Mouse (Mus musculus) G1E (cell line): ENCODE measurements around the gene Isyna1. TPM values are rescaled to one million over a fixed set of nuclear protein-coding genes. Genes with fewer than 3 reads are reported as not detected.

Source experiments
- ATAC-seq: 2 replicates; pipeline ENCODE4 v1.8.0; 2016; ENCODE audit warnings: mild to moderate bottlenecking; ENCODE audit not compliant: insufficient number of reproducible peaks, poor library complexity, low FRiP score, severe bottlenecking; ENCODE audit errors: extremely low read depth
- DNase-seq: peaks from one replicate; pipeline ENCODE4 v3.0.0; 2012; ENCODE audit warnings: low spot score
- H3K27me3 ChIP-seq: 2 replicates; pipeline ENCODE4 v1.6.1; 2012; ENCODE audit warnings: mild to moderate bottlenecking, low read length, inconsistent platforms; ENCODE audit not compliant: insufficient read depth
- H3K36me3 ChIP-seq: replicated peaks from 2 replicates; pipeline ENCODE3; 2012; ENCODE audit warnings: mild to moderate bottlenecking, inconsistent platforms
- H3K4me1 ChIP-seq: 2 replicates; pipeline ENCODE4 v1.6.1; 2012; ENCODE audit warnings: low read depth, low read length, inconsistent platforms, mixed read lengths; ENCODE audit not compliant: insufficient read depth
- H3K4me3 ChIP-seq: 2 replicates; pipeline ENCODE4 v1.5.1; 2012; ENCODE audit warnings: low read depth, mild to moderate bottlenecking, inconsistent platforms, low read length, moderate library complexity, mixed read lengths
- H3K9me3 ChIP-seq: replicated peaks from 2 replicates; pipeline ENCODE4 v1.6.1; 2012; ENCODE audit warnings: inconsistent platforms
- CTCF ChIP-seq: IDR thresholded peaks from 2 replicates; pipeline ENCODE4 v1.5.1; 2012; ENCODE audit warnings: low read depth, low read length, inconsistent platforms, mixed read lengths
- GATA1 ChIP-seq: IDR thresholded peaks from 2 replicates; pipeline ENCODE4 v1.6.1; 2012; ENCODE audit warnings: borderline replicate concordance, low read length, inconsistent platforms, mixed read lengths
- GATA2 ChIP-seq: IDR thresholded peaks from 2 replicates; pipeline ENCODE4 v1.6.1; 2012; ENCODE audit warnings: low read depth, low read length, inconsistent platforms, borderline replicate concordance
- POLR2AphosphoS5 ChIP-seq: IDR thresholded peaks from 2 replicates; pipeline ENCODE4 v1.6.1; 2012; ENCODE audit warnings: low read depth, low read length, inconsistent platforms; ENCODE audit not compliant: insufficient replicate concordance
- TAL1 ChIP-seq: conservative IDR thresholded peaks from 2 replicates; pipeline ENCODE4 v1.6.1; 2012; ENCODE audit warnings: low read depth, low read length, inconsistent platforms, mixed read lengths
- polyA plus RNA-seq: library from polyadenylated mRNA; stranded (reverse); fragments of >175 nt; gene quantifications from 2 replicates; pipeline ENCODE4 v1.2.3, GENCODE M21; 2012
- total RNA-seq, 2 experiments: library from RNA; stranded (forward) in 1 of 2; stranded (reverse) in 1 of 2; fragments of 200-1000 nt in 1 of 2; fragments of >200 nt in 1 of 2; fragmentation: Nextera tagmentation in 1 of 2; gene quantifications; 2 replicates each; pipeline ENCODE4 v1.2.3; 2014 to 2017

Gene Isyna1
- total RNA-seq (2014; fragmentation: Nextera tagmentation) (22.9 and 24.4 TPM in 2 replicates), total RNA-seq (2017) (35.8 and 36.8 TPM in 2 replicates), polyA plus RNA-seq (141 and 157 TPM in 2 replicates)

GRCm38 (mm10) chr8:70593961-70594609 is at the start of gene Isyna1:
TSS of gene Isyna1 (plus strand) at chr8:70594373.
- Histone ChIP-seq H3K9me3 (peaks cover 25% of the 10 kb centered on the region), H3K36me3 (peaks cover 84% of the 10 kb centered on the region), H3K27me3 (no peaks in the 10 kb centered on the region), H3K4me1 (peaks cover 30% of the 10 kb centered on the region), H3K4me3 (peak within 1 kb of the TSS; percentile 81)
- DNase-seq: peak; percentile 96
- TF ChIP-seq CTCF: no peak
- TF ChIP-seq GATA2: no peak
- no peak for TF ChIP-seq TAL1
- no peak for TF ChIP-seq GATA1
- TF ChIP-seq POLR2AphosphoS5: no peak
- peak; percentile 90 for ATAC-seq

GRCm38 (mm10) chr8:70546412-70546811 is 47.8 kb upstream of the Isyna1 start:
- ATAC-seq (no peak), DNase-seq (no peak)
- TF ChIP-seq POLR2AphosphoS5 (no peak), CTCF (no peak), GATA1 (no peak), TAL1 (no peak), GATA2 (no peak)
- Histone ChIP-seq H3K4me1 (peaks cover 65% of the 10 kb centered on the region), H3K27me3 (no peaks in the 10 kb centered on the region), H3K9me3 (no peaks in the 10 kb centered on the region), H3K4me3 (no peak overlapping the region; the same call in 1 of the 2 replicates), H3K36me3 (peaks cover 81% of the 10 kb centered on the region)

GRCm38 (mm10) chr8:70547762-70548161 is 46.4 kb upstream of the Isyna1 start:
- Histone ChIP-seq H3K4me1 (peaks cover 63% of the 10 kb centered on the region), H3K4me3 (no peak overlapping the region)

GRCm38 (mm10) chr8:70549412-70550184 is 44.6 kb upstream of the Isyna1 start:
- ATAC-seq (no peak), DNase-seq (no peak)
- H3K4me3 ChIP-seq: no peak overlapping the region
- H3K27me3 ChIP-seq: no peaks in the 10 kb centered on the region
- H3K36me3 ChIP-seq: peaks cover 82% of the 10 kb centered on the region
- peaks cover 58% of the 10 kb centered on the region for H3K4me1 ChIP-seq
- no peak for TF ChIP-seq TAL1
- TF ChIP-seq GATA2: no peak
- TF ChIP-seq CTCF: no peak
- TF ChIP-seq POLR2AphosphoS5: no peak
- TF ChIP-seq GATA1: no peak
- no peaks in the 10 kb centered on the region for H3K9me3 ChIP-seq

More at GRCm38 (mm10) chr8:70547762-70548161, 46.4 kb upstream of the Isyna1 start:
- H3K27me3 ChIP-seq: no peaks in the 10 kb centered on the region
- peaks cover 84% of the 10 kb centered on the region for H3K36me3 ChIP-seq
- DNase-seq (no peak), ATAC-seq (no peak)
- H3K9me3 ChIP-seq: no peaks in the 10 kb centered on the region
- TF ChIP-seq TAL1 (no peak), CTCF (no peak), GATA1 (no peak), POLR2AphosphoS5 (no peak), GATA2 (no peak)

- no peak for ATAC-seq
- no peak for DNase-seq
- no peaks in the 10 kb centered on the region for H3K27me3 ChIP-seq
- no peak overlapping the region for H3K4me3 ChIP-seq
- H3K9me3 ChIP-seq: no peaks in the 10 kb centered on the region
- H3K36me3 ChIP-seq: peaks cover 81% of the 10 kb centered on the region
- H3K4me1 ChIP-seq: peaks cover 48% of the 10 kb centered on the region
- TF ChIP-seq GATA1 (no peak), TAL1 (no peak)
These were observed 42.5 kb upstream of the Isyna1 start for GRCm38 (mm10) chr8:70551558-70552161.

- TF ChIP-seq GATA2: no peak
- no peak for TF ChIP-seq TAL1
- no peak for TF ChIP-seq POLR2AphosphoS5
- TF ChIP-seq CTCF: no peak
- no peak for TF ChIP-seq GATA1
- Histone ChIP-seq H3K9me3 (no peaks in the 10 kb centered on the region), H3K4me3 (no peak overlapping the region), H3K27me3 (no peaks in the 10 kb centered on the region), H3K4me1 (peaks cover 46% of the 10 kb centered on the region), H3K36me3 (peaks cover 84% of the 10 kb centered on the region)
- ATAC-seq: no peak
- DNase-seq: no peak
These were observed 41.3 kb upstream of the Isyna1 start for GRCm38 (mm10) chr8:70552836-70553235.
